Mouse (Mus musculus): ENCODE results near the gene Ano5.
A peak's percentile ranks its signal among the peaks of the same experiment; 100 is the strongest.

The Ano5 gene

DNA sequence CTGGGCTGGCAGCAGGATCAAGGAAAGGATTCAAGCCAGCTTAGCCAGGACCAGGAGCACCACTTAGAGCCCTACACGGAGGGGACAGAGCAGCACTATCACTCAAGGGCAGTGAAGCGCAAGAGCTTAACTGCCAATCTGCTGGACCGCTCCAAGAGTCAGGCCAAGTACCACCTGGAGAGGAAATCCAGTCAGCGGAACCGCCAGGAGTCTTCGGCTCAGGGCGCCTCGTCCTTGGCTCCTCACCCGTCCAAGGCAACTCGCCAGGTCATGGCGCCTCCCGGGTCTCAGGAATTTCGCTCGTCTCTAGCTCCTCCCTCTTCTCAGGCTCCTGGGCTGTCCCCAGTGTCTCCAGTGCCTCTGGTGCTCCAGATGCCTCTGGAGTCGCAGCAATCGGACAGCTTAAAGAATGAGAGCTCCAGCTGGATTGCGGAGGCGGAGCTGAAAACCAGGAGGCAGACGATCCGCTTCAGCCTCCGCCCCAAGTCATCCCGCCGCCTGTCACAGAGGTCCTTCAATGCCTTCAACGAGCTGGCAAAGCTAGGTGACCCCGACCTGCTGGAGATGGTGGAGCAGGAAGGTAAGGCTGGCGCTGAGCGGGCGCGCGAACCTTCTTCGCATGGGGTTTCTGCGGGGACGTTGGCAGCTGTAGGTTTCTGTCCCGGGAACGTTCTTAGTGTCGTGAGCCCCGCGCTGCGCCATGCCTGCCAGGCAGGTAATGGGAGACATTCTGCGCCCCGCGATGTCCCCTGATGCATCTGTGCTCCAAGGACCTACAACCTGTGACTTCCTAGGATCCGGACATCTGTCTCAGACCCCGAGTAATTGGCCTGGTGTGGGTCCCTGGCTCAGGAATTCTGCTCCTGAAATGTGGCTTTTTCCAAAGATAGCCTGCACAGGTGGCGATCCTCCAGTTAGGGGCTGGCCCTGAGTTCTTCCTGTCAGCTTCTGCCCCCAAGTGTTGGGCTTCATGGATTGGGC, at the start of gene Ano5:
Gene Ano5 (plus strand): TSS at position 359 of the 981 bp plus-strand sequence.
- peak; percentile 66 to 86 for DNase-seq

DNA sequence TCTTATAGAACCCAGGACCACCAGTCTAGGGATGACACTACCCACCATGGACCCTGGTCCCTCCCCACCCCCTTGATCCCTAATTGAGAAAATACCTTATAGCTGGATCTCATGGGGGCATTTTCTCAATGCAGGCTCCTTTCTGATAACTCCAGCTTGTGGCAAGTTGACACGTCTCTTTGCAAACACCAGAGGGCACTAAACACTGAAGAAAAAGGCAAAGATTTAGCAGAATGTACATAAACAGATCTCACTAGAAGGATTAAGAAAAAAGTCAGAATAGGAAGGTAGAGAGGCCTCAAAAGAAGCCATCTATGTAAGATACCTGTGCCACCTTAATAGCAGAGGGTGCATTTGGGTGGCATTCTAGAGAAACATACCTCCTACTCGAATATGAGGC, 11.4 kb upstream of the Ano5 start:
- no peak for DNase-seq

GRCm38 (mm10) chr7:51503940-51504339, 6.9 kb upstream of the Ano5 start:
- DNase-seq: peak; percentile 17 to 27

DNA sequence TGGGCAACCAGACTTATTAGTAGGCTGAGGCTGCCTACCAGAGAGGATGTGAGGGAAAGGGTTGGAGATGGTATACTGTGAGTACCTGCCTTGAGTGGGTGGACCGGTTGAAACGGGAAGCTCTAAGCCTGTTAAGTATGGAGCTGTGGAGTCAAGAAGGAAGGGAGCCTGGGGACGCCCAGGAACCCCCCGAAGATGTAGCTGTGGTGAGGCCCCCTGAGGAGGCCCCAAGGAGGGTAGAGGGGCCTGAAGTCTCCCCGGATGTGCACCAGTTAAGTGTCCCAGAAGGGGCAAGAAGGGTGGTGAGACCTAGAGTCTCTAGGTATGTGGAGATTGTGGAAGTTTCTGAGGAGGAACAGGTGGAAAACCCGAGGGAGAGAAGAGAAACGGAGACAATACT, 682 bp upstream of the Ano5 start:
- DNase-seq: no peak

DNA sequence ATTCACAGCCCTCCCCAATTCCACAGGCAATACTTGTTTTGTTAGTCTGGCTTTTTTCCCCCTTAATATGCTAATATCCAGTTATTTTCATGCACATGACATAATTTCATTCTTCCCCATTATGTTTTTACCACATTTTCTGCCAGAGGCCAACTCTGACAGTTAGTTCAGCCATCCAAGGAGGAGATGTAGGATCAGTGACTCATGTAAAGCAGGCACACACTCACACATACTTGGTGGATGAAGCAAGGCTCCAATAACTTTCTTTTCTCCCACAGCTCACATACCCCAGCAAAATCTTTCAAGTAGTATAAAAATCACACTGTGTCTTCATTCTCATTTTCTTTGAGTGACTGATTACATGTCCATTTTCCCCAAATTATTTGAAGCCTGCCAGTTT, 28.5 kb downstream of the Ano5 start:
- DNase-seq: no peak

GRCm38 (mm10) chr7:51540736-51541135, 29.9 kb downstream of the Ano5 start:
- DNase-seq: peak; percentile 14 to 75

GRCm38 (mm10) chr7:51600021-51600420, 89.2 kb downstream of the Ano5 start:
- no peak for DNase-seq

DNA sequence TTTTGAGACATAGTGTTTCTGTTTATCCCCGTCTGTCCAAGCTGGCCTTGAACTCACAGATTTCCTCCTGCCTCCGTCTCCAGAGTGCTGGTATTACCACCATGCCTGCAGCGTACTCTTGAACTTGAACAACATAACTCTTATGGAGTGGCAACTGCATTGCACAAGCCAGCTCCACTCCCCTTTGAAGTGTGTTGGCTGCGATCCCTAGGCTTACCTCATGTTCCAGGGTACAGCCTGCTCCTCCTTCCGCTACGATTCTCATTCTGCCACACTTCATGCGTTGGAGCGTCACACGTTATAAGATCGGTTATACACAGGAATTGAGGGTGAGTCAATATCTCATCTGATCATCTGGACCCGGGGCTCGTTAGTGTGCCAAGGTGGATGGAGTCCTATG, 92.9 kb downstream of the Ano5 start:
- no peak for DNase-seq

DNA sequence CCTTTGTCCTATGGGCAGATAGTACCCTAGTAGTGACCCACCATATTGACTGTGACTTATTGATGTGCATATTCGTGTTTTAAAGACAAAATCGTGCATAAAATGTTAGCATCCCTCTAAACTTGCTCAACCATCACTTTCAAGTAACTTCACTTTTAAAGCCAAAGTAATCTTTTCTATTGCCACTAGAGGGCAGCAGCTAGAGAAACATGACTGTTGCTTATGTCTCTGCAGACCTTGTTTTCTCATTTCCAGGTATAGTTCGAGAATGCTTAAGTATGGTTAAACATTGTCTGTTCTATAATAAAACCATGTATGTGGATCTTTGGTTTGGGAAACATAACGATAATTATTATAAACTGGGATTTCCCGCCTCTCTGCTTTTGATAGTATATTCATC, 103.6 kb downstream of the Ano5 start:
- peak in 1 of 2 experiments; percentile 6 for DNase-seq

DNA sequence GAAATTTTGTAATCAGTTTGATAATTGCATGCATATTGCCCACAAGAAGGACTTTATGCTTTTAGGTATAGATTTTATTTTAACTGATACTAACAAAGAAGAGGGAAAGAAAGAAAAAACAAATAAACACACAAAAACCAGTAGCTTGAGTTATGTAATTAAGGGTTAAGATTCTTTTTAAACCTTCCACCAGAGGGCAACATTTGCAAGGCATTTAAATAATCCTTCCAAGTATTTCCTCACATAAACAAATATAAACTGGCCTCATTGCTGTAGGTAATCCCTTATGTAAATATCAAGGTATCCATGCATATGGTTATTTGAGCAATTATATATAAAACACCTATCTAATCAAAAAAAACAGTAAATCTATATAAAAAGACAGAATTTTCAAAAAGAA, 107.1 kb downstream of the Ano5 start:
- DNase-seq: peak in 1 of 2 experiments; percentile 8

- no peak for DNase-seq
Measured at GRCm38 (mm10) chr7:51618412-51618811, 107.6 kb downstream of the Ano5 start.

GRCm38 (mm10) chr7:51619977-51620376, 109.1 kb downstream of the Ano5 start:
- DNase-seq: no peak

- DNase-seq: peak; percentile 59 to 82
Measured at GRCm38 (mm10) chr7:51621694-51622145, 110.9 kb downstream of the Ano5 start, which contains the start of gene Slc17a6. Gene Slc17a6 (plus strand): TSS chr7:51622006.

DNA sequence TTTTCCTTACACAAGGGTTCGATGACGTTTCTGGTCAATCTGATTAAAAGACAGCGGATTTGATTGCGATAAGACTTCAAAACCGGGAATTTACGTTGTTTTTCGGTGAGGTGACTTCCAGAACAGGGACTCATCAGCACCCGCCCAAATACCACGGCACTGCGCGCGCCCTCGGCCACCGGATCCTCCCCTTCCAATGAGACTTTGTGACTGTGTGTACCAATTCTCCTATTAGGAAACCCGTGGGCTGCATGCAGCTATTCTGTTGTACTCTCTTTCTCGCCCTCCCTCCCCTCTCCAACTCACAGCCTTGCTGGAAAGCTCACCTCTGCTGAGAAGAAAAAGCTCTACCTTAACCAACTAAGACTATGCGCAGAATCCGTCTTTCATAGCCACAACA, 111.4 kb downstream of the Ano5 start:
- no peak for DNase-seq

DNA sequence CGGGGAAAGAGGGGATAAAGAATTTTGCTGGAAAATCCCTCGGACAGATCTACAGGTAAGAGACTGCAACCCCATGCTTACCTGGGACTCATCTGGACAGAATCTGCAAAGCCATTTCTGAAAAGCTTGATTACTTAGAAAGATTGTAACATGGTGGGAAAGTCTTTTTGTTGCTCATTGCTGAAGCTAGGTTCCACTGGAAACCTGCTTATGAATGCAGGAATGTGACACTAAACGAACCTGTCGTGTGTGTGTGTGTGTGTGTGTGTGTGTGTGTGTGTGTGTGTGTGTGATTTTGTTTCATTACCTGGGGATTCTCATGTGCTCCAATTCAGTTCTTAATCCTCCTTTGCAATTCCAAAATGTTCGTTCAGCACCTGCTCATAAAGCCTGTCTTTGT, 111.8 kb downstream of the Ano5 start:
- DNase-seq: no peak

- no peak for DNase-seq
Measured at GRCm38 (mm10) chr7:51624336-51624897, 113.6 kb downstream of the Ano5 start.

- DNase-seq: no peak
Measured at GRCm38 (mm10) chr7:51625161-51625560, 114.3 kb downstream of the Ano5 start.

DNA sequence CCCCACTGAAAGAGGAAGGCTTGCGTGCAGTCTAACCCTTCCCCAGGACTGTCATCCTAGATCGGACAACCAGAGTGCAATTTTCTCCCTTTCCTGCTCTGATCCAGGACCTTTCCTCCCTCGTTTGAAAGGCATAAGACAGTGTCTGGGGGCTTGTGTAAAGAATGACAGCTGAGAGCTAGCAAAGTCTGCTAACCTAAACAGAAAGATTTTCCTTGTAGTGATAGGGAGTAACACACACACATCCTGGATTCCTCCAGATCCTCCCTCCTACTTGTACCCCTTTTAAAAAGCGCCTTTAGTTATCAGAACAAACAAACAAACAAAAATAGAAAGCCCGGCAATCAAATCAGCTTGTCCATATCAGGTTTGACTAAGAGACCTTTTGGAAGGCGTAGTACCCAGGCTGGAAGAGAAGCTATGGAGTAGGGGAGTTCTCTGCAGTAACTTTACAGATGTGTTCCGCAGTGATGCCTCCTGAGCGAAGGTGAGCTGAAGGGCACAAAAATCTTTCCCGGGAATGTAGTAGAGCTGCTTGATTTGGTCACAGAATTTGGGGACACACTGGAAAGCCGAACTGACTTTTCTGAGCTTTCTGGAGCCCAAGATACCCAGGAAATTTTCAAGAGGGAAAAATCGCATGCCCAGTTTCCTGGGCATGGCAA, 114.9 kb downstream of the Ano5 start:
- no peak for DNase-seq

GRCm38 (mm10) chr7:51626451-51627000, 115.7 kb downstream of the Ano5 start:
- no peak for DNase-seq

- DNase-seq: no peak
Measured at GRCm38 (mm10) chr7:51627001-51627631, 116.3 kb downstream of the Ano5 start.

GRCm38 (mm10) chr7:51627666-51628065, 116.8 kb downstream of the Ano5 start:
- no peak for DNase-seq

- DNase-seq: no peak
Measured at GRCm38 (mm10) chr7:51628349-51628748, 117.5 kb downstream of the Ano5 start.

DNA sequence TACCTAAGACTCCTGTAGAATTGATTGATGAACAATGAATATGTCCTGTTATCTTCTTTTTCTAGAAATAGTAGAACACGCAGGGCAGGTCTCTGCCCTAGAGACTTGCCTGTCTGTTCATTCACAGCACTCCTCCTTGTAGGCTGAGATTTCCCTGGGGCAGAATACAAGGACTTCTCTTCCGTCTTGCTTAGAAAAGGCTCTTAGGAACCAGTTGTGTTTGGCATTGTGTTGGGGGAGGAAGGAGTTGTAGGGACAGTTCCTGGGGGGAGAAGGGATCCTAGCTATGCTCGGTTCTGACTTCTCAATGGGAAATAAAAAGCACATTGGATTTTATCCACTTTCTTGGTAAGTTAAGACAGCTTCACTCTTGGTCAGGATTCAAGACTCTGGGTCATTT, 118.4 kb downstream of the Ano5 start:
- no peak for DNase-seq
